ENCODE assay signal across 7 mouse cellular contexts in the genomic region with DNA sequence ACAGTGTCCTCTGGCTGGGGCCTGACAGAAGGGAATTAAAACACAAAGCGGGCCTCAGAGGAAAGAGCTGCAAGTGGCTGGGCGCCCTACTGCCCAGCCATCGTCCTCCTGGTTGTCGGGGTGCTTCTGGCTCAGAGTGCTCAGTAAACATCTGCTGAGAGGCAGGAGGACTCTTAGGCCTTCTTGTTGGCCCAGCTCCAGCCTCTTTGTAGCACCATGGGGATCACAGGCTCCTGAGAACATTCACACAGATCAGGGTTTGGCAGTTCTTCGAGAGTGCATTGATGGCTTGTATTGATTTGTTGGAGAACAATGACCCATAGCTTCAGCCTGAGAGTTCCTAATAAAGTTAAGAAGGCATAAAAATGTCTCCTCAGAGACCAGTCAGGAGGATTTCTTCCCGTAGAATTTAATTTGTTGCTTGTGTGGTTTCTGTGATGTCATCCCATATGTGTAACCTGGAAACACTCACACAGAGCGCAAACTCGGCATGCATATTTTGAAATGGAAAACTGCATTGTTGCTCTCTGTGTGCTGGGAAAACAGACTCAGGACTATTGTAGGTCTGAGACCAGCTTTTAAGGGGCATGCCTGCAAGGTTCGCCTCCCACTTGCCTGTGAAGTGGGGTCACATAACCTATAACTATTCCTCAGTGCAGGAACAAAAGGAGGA.
DNase-seq lines count a peak whose midpoint lies in the region; ATAC-seq and TF ChIP-seq lines count a peak whose summit lies in the region.
"Not testable (repeated sequence)": the region's sequence is repeated elsewhere in the genome, so short reads cannot be mapped to it uniquely, and the experiment has no call there.

No protein-coding gene starts in this region.

- not testable (repeated sequence) for TF ChIP-seq POLR2A in limb, embryonic 14.5 days (IDR thresholded peaks at IDR 0.05; ENCODE audit: borderline replicate concordance, extremely low read depth, insufficient read depth, insufficient read length); lung, adult 2 months (IDR thresholded peaks at IDR 0.05; ENCODE audit: borderline replicate concordance, extremely low read depth, low read depth, low read length)

- not testable (repeated sequence) for H3K36me3 ChIP-seq in embryonic facial prominence, embryonic 13.5 days; limb, embryonic 14.5 days (ENCODE audit: control insufficient read depth, insufficient read depth, low read length); lung, embryonic 16.5 days (ENCODE audit: control insufficient read depth, insufficient read depth, low read length)

- not testable (repeated sequence) for H3K9ac ChIP-seq in embryonic facial prominence, embryonic 13.5 days; limb, embryonic 14.5 days (ENCODE audit: low read depth, low read length, severe bottlenecking); lung, embryonic 16.5 days (ENCODE audit: low read length)

- not testable (repeated sequence) for H3K27me3 ChIP-seq in embryonic facial prominence, embryonic 13.5 days; limb, embryonic 14.5 days (ENCODE audit: control insufficient read depth, insufficient read depth, low read length); lung, embryonic 16.5 days (ENCODE audit: control insufficient read depth, insufficient read depth, low read depth, low read length)

- not testable (repeated sequence) for ATAC-seq in embryonic facial prominence, embryonic 13.5 days (ENCODE audit: insufficient number of reproducible peaks, insufficient read depth, low FRiP score, low TSS enrichment, low read depth)
- ATAC-seq in limb, embryonic 14.5 days (ENCODE audit: low FRiP score, low read depth): peak; percentile 78
- ATAC-seq in lung, embryonic 16.5 days (ENCODE audit: low read depth): peak; percentile 88

- H3K4me3 ChIP-seq in embryonic facial prominence, embryonic 13.5 days; limb, embryonic 14.5 days (replicated peaks; ENCODE audit: low read length); lung, adult 2 months (replicated peaks; ENCODE audit: extremely low read depth, low read depth, low read length); lung, embryonic 16.5 days (ENCODE audit: low read length): not testable (repeated sequence)

- H3K9me3 ChIP-seq in embryonic facial prominence, embryonic 13.5 days; limb, embryonic 14.5 days (ENCODE audit: control insufficient read depth, low read length); lung, embryonic 16.5 days (ENCODE audit: control insufficient read depth, low read length): not testable (repeated sequence)

- 69% methylated on average over 5 of the region's 9 CpGs for WGBS in embryonic facial prominence, embryonic 13.5 days
- 21% methylated on average over 4 of the region's 9 CpGs for WGBS in limb, embryonic 14.5 days
- WGBS in lung, adult 2 months: 58% methylated on average over 5 of the region's 9 CpGs
- 37% methylated on average over 5 of the region's 9 CpGs for WGBS in lung, embryonic 16.5 days

- H3K4me2 ChIP-seq in embryonic facial prominence, embryonic 13.5 days; limb, embryonic 14.5 days (replicated peaks; ENCODE audit: low read depth, low read length, severe bottlenecking); lung, embryonic 16.5 days (ENCODE audit: low read depth, low read length): not testable (repeated sequence)

- peaks cover 10% of the 10 kb centered on the region for H3K4me1 ChIP-seq in embryonic facial prominence, embryonic 13.5 days
- H3K4me1 ChIP-seq in limb, embryonic 14.5 days (ENCODE audit: control insufficient read depth, insufficient read depth, low read length); lung, adult 2 months (ENCODE audit: control insufficient read depth, insufficient read depth, low read length); lung, embryonic 16.5 days (replicated peaks; ENCODE audit: control insufficient read depth, insufficient read depth, low read length): not testable (repeated sequence)

- not testable (repeated sequence) for TF ChIP-seq CTCF in lung, adult 2 months (IDR thresholded peaks at IDR 0.05; ENCODE audit: insufficient read depth, low read length)

- H3K27ac ChIP-seq in embryonic facial prominence, embryonic 13.5 days: 0 out of 2 replicates have a peak overlapping the region, but pooled peaks have one; percentile 44
- not testable (repeated sequence) for H3K27ac ChIP-seq in limb, embryonic 14.5 days (replicated peaks; ENCODE audit: low read depth, low read length); lung, embryonic 16.5 days (ENCODE audit: low read length)

- DNase-seq in heart, adult 11 months: peak; percentile 71
- DNase-seq in limb, embryonic 14.5 days (ENCODE audit: low spot score): peak; percentile 9
- peak; percentile 54 for DNase-seq in lung, adult 2 months
- DNase-seq in lung, postnatal 14 days: peak; percentile 49
- peak; percentile 51 to 78 for DNase-seq in lung, postnatal 4 days

Comparison
In these comparisons a context has a peak if more than half of its experiments do, and no peak if none do; other contexts are left out.
1. DNase-seq: peak in every context shown above with its lines; median percentile 71 in heart, adult 11 months; 64 in lung, postnatal 4 days; 54 in lung, adult 2 months; 49 in lung, postnatal 14 days; 9 in limb, embryonic 14.5 days.